Mouse (Mus musculus) liver, embryonic 15.5 days (tissue): Measurements from ENCODE around the gene Gucy2d. TPM values are rescaled to one million over a fixed set of nuclear protein-coding genes. Genes with fewer than 3 reads are reported as not detected.

ENCODE experiments used
- ATAC-seq: fragments of 200-750 bp; cut with Nextera tagmentation; 2 replicates; pipeline ENCODE4 v1.8.0; 2017; ENCODE audit warnings: moderate number of reproducible peaks, mild to moderate bottlenecking, moderate library complexity; ENCODE audit not compliant: insufficient read depth
- H3K27ac ChIP-seq: fragments of 300-500 bp; sonication (generic); replicated peaks from 2 replicates; pipeline ENCODE4 v1.5.1; 2015; ENCODE audit warnings: mild to moderate bottlenecking, inconsistent platforms
- H3K27me3 ChIP-seq: fragments of 300-500 bp; sonication (generic); 2 replicates; pipeline ENCODE4 v1.6.1; 2015; ENCODE audit warnings: mild to moderate bottlenecking, inconsistent platforms
- H3K36me3 ChIP-seq: fragments of 300-500 bp; sonication (generic); replicated peaks from 2 replicates; pipeline ENCODE4 v1.6.1; 2015; ENCODE audit warnings: moderate library complexity, mild to moderate bottlenecking, inconsistent platforms
- H3K4me1 ChIP-seq: fragments of 300-500 bp; sonication (generic); replicated peaks from 2 replicates; pipeline ENCODE4 v1.6.1; 2015; ENCODE audit warnings: inconsistent platforms
- H3K4me2 ChIP-seq: fragments of 300-500 bp; sonication (generic); 2 replicates; pipeline ENCODE4 v1.6.1; 2015; ENCODE audit warnings: moderate library complexity, mild to moderate bottlenecking, inconsistent platforms
- H3K4me3 ChIP-seq: fragments of 300-500 bp; sonication (generic); replicated peaks from 2 replicates; pipeline ENCODE4 v1.5.1; 2015; ENCODE audit warnings: mild to moderate bottlenecking, inconsistent platforms
- H3K9ac ChIP-seq: fragments of 300-500 bp; sonication (generic); 2 replicates; pipeline ENCODE4 v1.6.1; 2015; ENCODE audit warnings: moderate library complexity, mild to moderate bottlenecking, inconsistent platforms
- H3K9me3 ChIP-seq: fragments of 300-500 bp; sonication (generic); replicated peaks from 2 replicates; pipeline ENCODE4 v1.6.1; 2016; ENCODE audit warnings: inconsistent platforms
- WGBS: fragments of 180-500 bp; shearing (Covaris S2); methylation state at CpG from one replicate; pipeline ENCODE4 v1.1.7; 2015; ENCODE audit warnings: mixed read lengths; ENCODE audit not compliant: insufficient replicate concordance; 5-methylcytosine and 5-hydroxymethylcytosine counted together
- polyA plus RNA-seq: library from polyadenylated mRNA; unstranded; fragments of >200 nt; fragmentation: Nextera tagmentation; extraction: Ambion mirVana; gene quantifications from 2 replicates; pipeline ENCODE4 v1.2.1, GENCODE M21; 2015

The Gucy2d gene
- polyA plus RNA-seq, 1 experiment from 2014 or later: not detected

GRCm38 (mm10) chr7:98481861-98482260 lies 41.6 kb downstream of the Gucy2d start:
- no peaks in the 10 kb centered on the region for H3K4me1 ChIP-seq
- H3K36me3 ChIP-seq: no peaks in the 10 kb centered on the region
- WGBS: 63% methylated on average over 8 of the region's 8 CpGs
- no peak overlapping the region for H3K9ac ChIP-seq
- no peaks in the 10 kb centered on the region; the same call in 1 of the 2 replicates for H3K27me3 ChIP-seq
- no peaks in the 10 kb centered on the region for H3K9me3 ChIP-seq
- no peak for ATAC-seq
- H3K4me2 ChIP-seq: no peak overlapping the region
- H3K4me3 ChIP-seq: no peak overlapping the region
- H3K27ac ChIP-seq: no peak overlapping the region

GRCm38 (mm10) chr7:98482551-98483267 lies 42.5 kb downstream of the Gucy2d start:
- H3K9me3 ChIP-seq: no peaks in the 10 kb centered on the region
- peaks cover 2% of the 10 kb centered on the region; the same call in 1 of the 2 replicates for H3K27me3 ChIP-seq
- no peak overlapping the region for H3K9ac ChIP-seq
- H3K27ac ChIP-seq: peak overlapping the region; percentile 38; the same call in 1 of the 2 replicates
- 39% methylated on average over 12 of the region's 12 CpGs for WGBS
- no peaks in the 10 kb centered on the region for H3K36me3 ChIP-seq
- H3K4me3 ChIP-seq: no peak overlapping the region
- no peaks in the 10 kb centered on the region for H3K4me1 ChIP-seq
- ATAC-seq: 0 out of 2 replicates have a peak, but pooled peaks have one; percentile 18
- H3K4me2 ChIP-seq: no peak overlapping the region

- Histone ChIP-seq H3K27me3 (peaks cover 7% of the 10 kb centered on the region), H3K4me1 (no peaks in the 10 kb centered on the region), H3K9ac (no peak overlapping the region), H3K4me3 (no peak overlapping the region), H3K9me3 (no peaks in the 10 kb centered on the region), H3K36me3 (no peaks in the 10 kb centered on the region), H3K4me2 (no peak overlapping the region), H3K27ac (peak overlapping the region; percentile 38; the same call in 1 of the 2 replicates)
- no peak for ATAC-seq
- WGBS: 25% methylated on average over 8 of the region's 8 CpGs
Observed at GRCm38 (mm10) chr7:98483268-98483607, 43.0 kb downstream of the Gucy2d start.

GRCm38 (mm10) chr7:98484878-98485277 lies 44.7 kb downstream of the Gucy2d start:
- no peaks in the 10 kb centered on the region for H3K9me3 ChIP-seq
- no peaks in the 10 kb centered on the region for H3K36me3 ChIP-seq
- WGBS: 62% methylated on average over 3 of the region's 3 CpGs
- H3K9ac ChIP-seq: no peak overlapping the region
- H3K4me3 ChIP-seq: no peak overlapping the region
- no peak for ATAC-seq
- peaks cover 9% of the 10 kb centered on the region for H3K4me1 ChIP-seq
- no peak overlapping the region for H3K27ac ChIP-seq
- no peak overlapping the region for H3K4me2 ChIP-seq
- peaks cover 24% of the 10 kb centered on the region for H3K27me3 ChIP-seq

- peaks cover 30% of the 10 kb centered on the region for H3K27me3 ChIP-seq
- 49% methylated on average over 4 of the region's 4 CpGs for WGBS
Observed at GRCm38 (mm10) chr7:98485508-98485907, 45.3 kb downstream of the Gucy2d start.

GRCm38 (mm10) chr7:98486471-98486917 lies 46.3 kb downstream of the Gucy2d start:
- no peak for ATAC-seq
- H3K36me3 ChIP-seq: no peaks in the 10 kb centered on the region
- no peak overlapping the region for H3K4me3 ChIP-seq
- H3K4me1 ChIP-seq: peaks cover 12% of the 10 kb centered on the region
- no peaks in the 10 kb centered on the region for H3K9me3 ChIP-seq
- no peak overlapping the region for H3K9ac ChIP-seq
- 59% methylated on average over 7 of the region's 7 CpGs for WGBS
- no peak overlapping the region for H3K27ac ChIP-seq
- H3K4me2 ChIP-seq: no peak overlapping the region
- peaks cover 40% of the 10 kb centered on the region for H3K27me3 ChIP-seq

More at GRCm38 (mm10) chr7:98485508-98485907, 45.3 kb downstream of the Gucy2d start:
- H3K4me2 ChIP-seq: no peak overlapping the region
- no peaks in the 10 kb centered on the region for H3K9me3 ChIP-seq
- no peaks in the 10 kb centered on the region for H3K36me3 ChIP-seq
- no peak overlapping the region for H3K4me3 ChIP-seq
- H3K4me1 ChIP-seq: peaks cover 12% of the 10 kb centered on the region
- H3K27ac ChIP-seq: no peak overlapping the region
- ATAC-seq: no peak
- H3K9ac ChIP-seq: no peak overlapping the region

GRCm38 (mm10) chr7:98487202-98487980 lies 47.2 kb downstream of the Gucy2d start:
- no peak for ATAC-seq
- H3K4me3 ChIP-seq: no peak overlapping the region
- peaks cover 12% of the 10 kb centered on the region for H3K4me1 ChIP-seq
- no peaks in the 10 kb centered on the region for H3K36me3 ChIP-seq
- peaks cover 49% of the 10 kb centered on the region for H3K27me3 ChIP-seq
- no peak overlapping the region for H3K9ac ChIP-seq
- 71% methylated on average over 11 of the region's 11 CpGs for WGBS
- H3K27ac ChIP-seq: no peak overlapping the region
- H3K9me3 ChIP-seq: no peaks in the 10 kb centered on the region
- no peak overlapping the region for H3K4me2 ChIP-seq

GRCm38 (mm10) chr7:98488398-98489130 lies 48.3 kb downstream of the Gucy2d start:
- 44% methylated on average over 13 of the region's 13 CpGs for WGBS
- ATAC-seq: peak; percentile 20; the same call in 1 of the 2 replicates
- 0 out of 2 replicates have a peak overlapping the region, but pooled peaks have one; percentile 68 for H3K4me2 ChIP-seq

GRCm38 (mm10) chr7:98489131-98489530 lies 48.9 kb downstream of the Gucy2d start, which contains the start of gene Lrrc32:
Gene Lrrc32 (plus strand): TSS chr7:98489283.
- no peaks in the 10 kb centered on the region for H3K36me3 ChIP-seq
- peak within 1 kb of the TSS; percentile 68 for H3K4me2 ChIP-seq
- peaks cover 49% of the 10 kb centered on the region for H3K27me3 ChIP-seq
- 43% methylated on average over 6 of the region's 6 CpGs for WGBS
- peaks cover 14% of the 10 kb centered on the region for H3K4me1 ChIP-seq
- H3K27ac ChIP-seq: no peak within 1 kb of the TSS
- H3K9me3 ChIP-seq: no peaks in the 10 kb centered on the region
- ATAC-seq: no peak
- no peak within 1 kb of the TSS for H3K9ac ChIP-seq
- H3K4me3 ChIP-seq: peak within 1 kb of the TSS; percentile 50

More at GRCm38 (mm10) chr7:98488398-98489130, 48.3 kb downstream of the Gucy2d start:
- H3K36me3 ChIP-seq: no peaks in the 10 kb centered on the region
- H3K9ac ChIP-seq: no peak overlapping the region
- H3K9me3 ChIP-seq: no peaks in the 10 kb centered on the region
- no peak overlapping the region for H3K4me3 ChIP-seq
- H3K27me3 ChIP-seq: peaks cover 49% of the 10 kb centered on the region
- H3K4me1 ChIP-seq: peaks cover 12% of the 10 kb centered on the region
- H3K27ac ChIP-seq: no peak overlapping the region

GRCm38 (mm10) chr7:98489623-98490084 lies 49.4 kb downstream of the Gucy2d start:
- Histone ChIP-seq H3K4me3 (peak overlapping the region; percentile 50), H3K9ac (no peak overlapping the region), H3K36me3 (no peaks in the 10 kb centered on the region), H3K27ac (no peak overlapping the region), H3K4me2 (peak overlapping the region; percentile 68), H3K4me1 (peaks cover 18% of the 10 kb centered on the region), H3K9me3 (no peaks in the 10 kb centered on the region), H3K27me3 (peaks cover 49% of the 10 kb centered on the region)
- peak; percentile 45 for ATAC-seq
- WGBS: 1% methylated on average over 50 of the region's 50 CpGs
